Mouse (Mus musculus): Measurements from ENCODE around the gene Gm45717. TPM values are rescaled to one million over a fixed set of nuclear protein-coding genes. Genes with fewer than 3 reads are reported as not detected.

Gene Gm45717
- polyA plus RNA-seq, 1 experiment from 2014 or later, result 0.97 TPM

- H3K9ac ChIP-seq, result no peak overlapping the region
- ATAC-seq (ENCODE audit: low FRiP score), result no peak
- WGBS, result 49% methylated on average over 7 of the region's 7 CpGs
- no peak overlapping the region for H3K4me3 ChIP-seq
- no peaks in the 10 kb centered on the region for H3K36me3 ChIP-seq
- H3K4me1 ChIP-seq, result peaks cover 4% of the 10 kb centered on the region; the same call in 1 of the 2 replicates
- no peak overlapping the region for H3K27ac ChIP-seq
- H3K4me2 ChIP-seq (replicated peaks), result no peak overlapping the region
- no peaks in the 10 kb centered on the region for H3K27me3 ChIP-seq
- H3K9me3 ChIP-seq (replicated peaks), result no peaks in the 10 kb centered on the region
These were observed 47.6 kb downstream of the Gm45717 start for GRCm38 (mm10) chr7:140908181-140908580.

GRCm38 (mm10) chr7:140907697-140908096, 48.0 kb downstream of the Gm45717 start:
- Histone ChIP-seq H3K4me3 (no peak overlapping the region), H3K9me3 (replicated peaks) (no peaks in the 10 kb centered on the region), H3K36me3 (no peaks in the 10 kb centered on the region), H3K4me1 (peaks cover 7% of the 10 kb centered on the region; the same call in 1 of the 2 replicates), H3K27ac (no peak overlapping the region), H3K27me3 (no peaks in the 10 kb centered on the region), H3K4me2 (replicated peaks) (no peak overlapping the region), H3K9ac (no peak overlapping the region)
- WGBS, result 85% methylated on average over 7 of the region's 7 CpGs
- ATAC-seq (ENCODE audit: low FRiP score), result no peak

- Histone ChIP-seq H3K4me2 (replicated peaks) (no peak overlapping the region), H3K36me3 (no peaks in the 10 kb centered on the region), H3K4me1 (peaks cover 7% of the 10 kb centered on the region; the same call in 1 of the 2 replicates), H3K9me3 (replicated peaks) (no peaks in the 10 kb centered on the region), H3K27ac (no peak overlapping the region), H3K4me3 (no peak overlapping the region), H3K27me3 (no peaks in the 10 kb centered on the region), H3K9ac (no peak overlapping the region)
- 86% methylated on average over 13 of the region's 13 CpGs for WGBS
- ATAC-seq (ENCODE audit: low FRiP score), result no peak
These were observed 48.6 kb downstream of the Gm45717 start for GRCm38 (mm10) chr7:140907131-140907530.

- H3K9ac ChIP-seq, result no peak overlapping the region
- no peaks in the 10 kb centered on the region for H3K36me3 ChIP-seq
- no peak overlapping the region for H3K4me2 ChIP-seq (replicated peaks)
- H3K9me3 ChIP-seq (replicated peaks), result no peaks in the 10 kb centered on the region
- no peak for ATAC-seq (ENCODE audit: low FRiP score)
- no peak overlapping the region for H3K27ac ChIP-seq
- peaks cover 7% of the 10 kb centered on the region; the same call in 1 of the 2 replicates for H3K4me1 ChIP-seq
- WGBS, result 85% methylated on average over 2 of the region's 2 CpGs
- no peak overlapping the region for H3K4me3 ChIP-seq
- H3K27me3 ChIP-seq, result no peaks in the 10 kb centered on the region
These were observed 50.1 kb downstream of the Gm45717 start for GRCm38 (mm10) chr7:140905642-140906081.

GRCm38 (mm10) chr7:140903212-140903611, 52.5 kb downstream of the Gm45717 start:
- Histone ChIP-seq H3K4me3 (no peak overlapping the region), H3K36me3 (peaks cover 16% of the 10 kb centered on the region), H3K4me1 (0 out of 2 replicates have a peak, but pooled peaks cover 4% of the 10 kb centered on the region), H3K9ac (no peak overlapping the region; the same call in 1 of the 2 replicates), H3K9me3 (replicated peaks) (no peaks in the 10 kb centered on the region), H3K4me2 (replicated peaks) (no peak overlapping the region), H3K27ac (no peak overlapping the region), H3K27me3 (no peaks in the 10 kb centered on the region)
- no peak; the same call in 1 of the 2 replicates for ATAC-seq (ENCODE audit: low FRiP score)
- 23% methylated on average over 13 of the region's 13 CpGs for WGBS

- H3K27me3 ChIP-seq, result no peaks in the 10 kb centered on the region
- no peaks in the 10 kb centered on the region for H3K9me3 ChIP-seq (replicated peaks)
- 80% methylated on average over 15 of the region's 15 CpGs for WGBS
- peaks cover 26% of the 10 kb centered on the region for H3K36me3 ChIP-seq
- no peak for ATAC-seq (ENCODE audit: low FRiP score)
- H3K27ac ChIP-seq, result no peak overlapping the region
- H3K9ac ChIP-seq, result no peak overlapping the region
- H3K4me1 ChIP-seq, result 0 out of 2 replicates have a peak, but pooled peaks cover 4% of the 10 kb centered on the region
- no peak overlapping the region for H3K4me3 ChIP-seq
- no peak overlapping the region for H3K4me2 ChIP-seq (replicated peaks)
These were observed 53.5 kb downstream of the Gm45717 start for GRCm38 (mm10) chr7:140902036-140902875.

GRCm38 (mm10) chr7:140900220-140900619, 55.5 kb downstream of the Gm45717 start, which contains the start of gene Cox8b:
TSS of gene Cox8b (minus strand) at chr7:140900446.
- Histone ChIP-seq H3K4me2 (replicated peaks) (no peak within 1 kb of the TSS), H3K27me3 (no peaks in the 10 kb centered on the region), H3K27ac (no peak within 1 kb of the TSS), H3K36me3 (peaks cover 40% of the 10 kb centered on the region), H3K4me3 (no peak within 1 kb of the TSS), H3K4me1 (0 out of 2 replicates have a peak, but pooled peaks cover 4% of the 10 kb centered on the region), H3K9me3 (replicated peaks) (no peaks in the 10 kb centered on the region), H3K9ac (no peak within 1 kb of the TSS)
- 79% methylated on average over 10 of the region's 10 CpGs for WGBS
- no peak for ATAC-seq (ENCODE audit: low FRiP score)

Other genes starting within 250 kb of the Gm45717 start
- not detected in 2 replicates for gene Cyp2e1, start 192.2 kb downstream of the Gm45717 start, polyA plus RNA-seq (2016; fragmentation: Nextera tagmentation; extraction: Ambion mirVana)
- gene Syce1, start 168.1 kb downstream of the Gm45717 start, polyA plus RNA-seq (2016; fragmentation: Nextera tagmentation; extraction: Ambion mirVana), result 0.19 and 0.36 TPM in 2 replicates
- 12.3 and 13.4 TPM in 2 replicates for gene Zfp941, start 133.8 kb downstream of the Gm45717 start, polyA plus RNA-seq (2016; fragmentation: Nextera tagmentation; extraction: Ambion mirVana)
- gene Urah, start 120.9 kb downstream of the Gm45717 start, polyA plus RNA-seq (2016; fragmentation: Nextera tagmentation; extraction: Ambion mirVana), result 0.93 TPM in 1 of 2 replicates, not detected in the other
- not detected in 2 replicates for gene Scgb1c1, start 110.4 kb downstream of the Gm45717 start, polyA plus RNA-seq (2016; fragmentation: Nextera tagmentation; extraction: Ambion mirVana)
- gene Odf3, start 108.1 kb downstream of the Gm45717 start, polyA plus RNA-seq (2016; fragmentation: Nextera tagmentation; extraction: Ambion mirVana), result not detected in 2 replicates
- not detected in 2 replicates for gene Gm45785, start 99.6 kb downstream of the Gm45717 start, polyA plus RNA-seq (2016; fragmentation: Nextera tagmentation; extraction: Ambion mirVana)
- 82.3 and 88.5 TPM in 2 replicates for gene Ric8a, start 99.0 kb downstream of the Gm45717 start, polyA plus RNA-seq (2016; fragmentation: Nextera tagmentation; extraction: Ambion mirVana)
- 30.9 and 33.4 TPM in 2 replicates for gene Bet1l, start 98.4 kb downstream of the Gm45717 start, polyA plus RNA-seq (2016; fragmentation: Nextera tagmentation; extraction: Ambion mirVana)
- 279 and 282 TPM in 2 replicates for gene Psmd13, start 74.0 kb downstream of the Gm45717 start, polyA plus RNA-seq (2016; fragmentation: Nextera tagmentation; extraction: Ambion mirVana)
- gene Sirt3, start 73.6 kb downstream of the Gm45717 start, polyA plus RNA-seq (2016; fragmentation: Nextera tagmentation; extraction: Ambion mirVana), result 25.8 and 27.1 TPM in 2 replicates
- 0.81 TPM in 1 of 2 replicates, not detected in the other for gene Cox8b, start 55.5 kb downstream of the Gm45717 start, polyA plus RNA-seq (2016; fragmentation: Nextera tagmentation; extraction: Ambion mirVana)
- 0.13 and 0.27 TPM in 2 replicates for gene Nlrp6, start 35.0 kb downstream of the Gm45717 start, polyA plus RNA-seq (2016; fragmentation: Nextera tagmentation; extraction: Ambion mirVana)
- 15.5 and 16.8 TPM in 2 replicates for gene Pgghg, start 14.5 kb downstream of the Gm45717 start, polyA plus RNA-seq (2016; fragmentation: Nextera tagmentation; extraction: Ambion mirVana)
- gene Ifitm5, start 5.6 kb downstream of the Gm45717 start, polyA plus RNA-seq (2016; fragmentation: Nextera tagmentation; extraction: Ambion mirVana), result 0.43 and 1.6 TPM in 2 replicates
- 326 and 340 TPM in 2 replicates for gene Ifitm2, start 50 bp upstream of the Gm45717 start, polyA plus RNA-seq (2016; fragmentation: Nextera tagmentation; extraction: Ambion mirVana)
- 8.8 and 9.1 TPM in 2 replicates for gene Ifitm1, start 11.3 kb upstream of the Gm45717 start, polyA plus RNA-seq (2016; fragmentation: Nextera tagmentation; extraction: Ambion mirVana)
- gene Ifitm3, start 54.8 kb upstream of the Gm45717 start, polyA plus RNA-seq (2016; fragmentation: Nextera tagmentation; extraction: Ambion mirVana), result 22.5 and 26.0 TPM in 2 replicates
- gene Ifitm6, start 62.0 kb upstream of the Gm45717 start, polyA plus RNA-seq (2016; fragmentation: Nextera tagmentation; extraction: Ambion mirVana), result not detected in 2 replicates
- not detected in 2 replicates for gene Gm17387, start 73.2 kb upstream of the Gm45717 start, polyA plus RNA-seq (2016; fragmentation: Nextera tagmentation; extraction: Ambion mirVana)
- gene B4galnt4, start 105.2 kb upstream of the Gm45717 start, polyA plus RNA-seq (2016; fragmentation: Nextera tagmentation; extraction: Ambion mirVana), result 46.1 and 46.5 TPM in 2 replicates
- gene Pkp3, start 122.3 kb upstream of the Gm45717 start, polyA plus RNA-seq (2016; fragmentation: Nextera tagmentation; extraction: Ambion mirVana), result 3.1 and 4.5 TPM in 2 replicates
- 1.7 and 2.6 TPM in 2 replicates for gene Sigirr, start 144.6 kb upstream of the Gm45717 start, polyA plus RNA-seq (2016; fragmentation: Nextera tagmentation; extraction: Ambion mirVana)
- gene Ano9, start 161.9 kb upstream of the Gm45717 start, polyA plus RNA-seq (2016; fragmentation: Nextera tagmentation; extraction: Ambion mirVana), result 0.59 and 0.81 TPM in 2 replicates
- 76.0 and 76.5 TPM in 2 replicates for gene Ptdss2, start 166.4 kb upstream of the Gm45717 start, polyA plus RNA-seq (2016; fragmentation: Nextera tagmentation; extraction: Ambion mirVana)
- gene Rnh1, start 216.9 kb upstream of the Gm45717 start, polyA plus RNA-seq (2016; fragmentation: Nextera tagmentation; extraction: Ambion mirVana), result 61.0 and 61.9 TPM in 2 replicates
- 95.1 and 103 TPM in 2 replicates for gene Hras, start 238.1 kb upstream of the Gm45717 start, polyA plus RNA-seq (2016; fragmentation: Nextera tagmentation; extraction: Ambion mirVana)
- 10.8 and 12.2 TPM in 2 replicates for gene Lrrc56, start 238.2 kb upstream of the Gm45717 start, polyA plus RNA-seq (2016; fragmentation: Nextera tagmentation; extraction: Ambion mirVana)

All from hindbrain, embryonic 12.5 days (tissue).